Mouse (Mus musculus) testis, adult 2 months (tissue): ENCODE results near the gene Zfp94. TPM values are rescaled to one million over a fixed set of nuclear protein-coding genes. Genes with fewer than 3 reads are reported as not detected.

Source experiments
- H3K27ac ChIP-seq: fragments of 200-500 bp; 2 replicates; pipeline ENCODE4 v1.5.1; 2012; ENCODE audit warnings: low read depth, low read length; ENCODE audit not compliant: control insufficient read depth, insufficient read depth
- H3K27me3 ChIP-seq: fragments of 200-500 bp; 2 replicates; pipeline ENCODE4 v1.6.1; 2012; ENCODE audit warnings: mild to moderate bottlenecking, low read length, moderate library complexity; ENCODE audit not compliant: control insufficient read depth, insufficient read depth
- H3K36me3 ChIP-seq: fragments of 200-500 bp; 2 replicates; pipeline ENCODE4 v1.6.1; 2012; ENCODE audit warnings: mild to moderate bottlenecking, low read length; ENCODE audit not compliant: control insufficient read depth, insufficient read depth
- H3K4me1 ChIP-seq: fragments of 200-500 bp; 2 replicates; pipeline ENCODE4 v1.6.1; 2012; ENCODE audit warnings: low read length; ENCODE audit not compliant: control insufficient read depth, insufficient read depth
- H3K4me3 ChIP-seq: fragments of 200-500 bp; 2 replicates; pipeline ENCODE4 v1.5.1; 2012; ENCODE audit warnings: low read depth, mild to moderate bottlenecking, low read length, moderate library complexity, mixed read lengths; ENCODE audit not compliant: control insufficient read depth
- CTCF ChIP-seq: fragments of 200-500 bp; IDR thresholded peaks from 2 replicates; pipeline ENCODE4 v1.5.1; 2012; ENCODE audit warnings: low read depth, mild to moderate bottlenecking, inconsistent platforms, low read length, moderate library complexity; ENCODE audit not compliant: control insufficient read depth, insufficient read depth, insufficient replicate concordance
- POLR2A ChIP-seq: fragments of 200-500 bp; IDR thresholded peaks from 2 replicates; pipeline ENCODE4 v1.6.1; 2012; ENCODE audit warnings: low read depth, mild to moderate bottlenecking, inconsistent platforms, low read length, moderate library complexity; ENCODE audit not compliant: control insufficient read depth
- polyA plus RNA-seq: library from polyadenylated mRNA; depleted of rRNA; stranded (reverse); fragments of >200 nt; gene quantifications from 2 replicates; pipeline ENCODE4 v1.2.3, GENCODE M21; 2012; rRNA removed

Gene Zfp94
- polyA plus RNA-seq, 1 experiment: 10.8 TPM

- TF ChIP-seq CTCF (no peak), POLR2A (peak; percentile 58; the same call in 1 of the 2 replicates)
- no peak within 1 kb of the TSS for H3K27ac ChIP-seq
- H3K4me1 ChIP-seq: peaks cover 4% of the 10 kb centered on the region; the same call in 1 of the 2 replicates
These were observed 61.6 kb downstream of the Zfp94 start, which contains the start of gene Zfp108 for GRCm38 (mm10) chr7:24254633-24255474. Gene Zfp108, plus strand, starts transcription at chr7:24254794.

DNA sequence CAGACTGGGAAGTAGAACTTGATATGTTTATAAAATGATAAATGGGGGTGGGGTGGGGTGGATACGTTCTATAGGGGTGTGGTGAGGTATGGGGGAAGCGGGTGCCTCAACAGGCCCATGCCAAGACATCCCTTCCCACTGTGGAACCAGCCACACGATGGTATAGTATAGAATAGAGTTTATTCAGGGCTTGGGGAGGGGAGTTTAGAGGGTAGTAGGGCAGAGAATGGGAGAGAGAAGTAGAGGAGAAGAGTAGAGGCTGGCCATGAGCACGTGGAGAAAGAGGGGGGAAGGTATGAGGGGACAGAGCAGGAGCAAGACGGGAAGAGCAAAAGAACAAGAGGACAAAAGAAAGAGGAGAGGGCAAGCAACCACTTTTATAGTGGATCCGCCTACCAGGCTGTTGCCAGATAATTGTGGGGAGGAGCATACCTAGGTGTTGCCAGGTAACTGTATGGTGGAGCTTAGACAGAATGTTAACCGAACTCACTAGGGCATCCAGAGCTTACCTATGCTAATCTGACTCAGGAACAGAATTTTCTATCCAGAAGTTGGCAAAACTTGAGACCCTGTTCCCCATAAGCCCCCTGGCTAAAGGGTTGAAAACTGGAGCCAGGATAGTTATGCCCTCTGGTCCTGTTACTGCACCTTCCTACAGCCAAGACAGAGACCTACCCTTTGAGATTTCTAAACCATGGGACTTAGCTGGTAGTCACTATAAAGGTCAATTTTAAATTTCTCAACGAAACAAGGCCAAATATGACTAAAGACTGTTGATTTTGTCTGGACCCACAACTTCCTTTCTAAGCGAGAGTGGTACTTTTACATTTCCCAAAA, 62.5 kb downstream of the Zfp94 start:
- Histone ChIP-seq H3K27me3 (no peaks in the 10 kb centered on the region), H3K27ac (no peak overlapping the region), H3K36me3 (no peaks in the 10 kb centered on the region), H3K4me3 (no peak overlapping the region), H3K4me1 (peaks cover 4% of the 10 kb centered on the region; the same call in 1 of the 2 replicates)
- TF ChIP-seq CTCF (no peak), POLR2A (no peak)

More at GRCm38 (mm10) chr7:24254633-24255474, 61.6 kb downstream of the Zfp94 start, which contains the start of gene Zfp108:
- Histone ChIP-seq H3K4me3 (peak within 1 kb of the TSS; percentile 80), H3K27me3 (no peaks in the 10 kb centered on the region), H3K36me3 (no peaks in the 10 kb centered on the region)

Other genes with a start within 250 kb of the Zfp94 start
- gene Zfp180, start 234.7 kb downstream of the Zfp94 start, polyA plus RNA-seq: 7.3 TPM in 2 replicates
- gene Zfp112, start 204.4 kb downstream of the Zfp94 start, polyA plus RNA-seq: 0.46 and 0.67 TPM in 2 replicates
- 1.4 and 1.5 TPM in 2 replicates for gene Zfp235, start 182.5 kb downstream of the Zfp94 start, polyA plus RNA-seq
- gene Zfp114, start 141.6 kb downstream of the Zfp94 start, polyA plus RNA-seq: 0.11 and 0.16 TPM in 2 replicates
- gene Zfp111, start 105.2 kb downstream of the Zfp94 start, polyA plus RNA-seq: 0.57 and 0.67 TPM in 2 replicates
- 0.70 and 0.84 TPM in 2 replicates for gene Zfp109, start 79.1 kb downstream of the Zfp94 start, polyA plus RNA-seq
- 0.26 and 0.31 TPM in 2 replicates for gene Zfp108, start 61.9 kb downstream of the Zfp94 start, polyA plus RNA-seq
- 3.9 and 4.6 TPM in 2 replicates for gene Zfp93, start 46.2 kb downstream of the Zfp94 start, polyA plus RNA-seq
- 12.1 and 12.4 TPM in 2 replicates for gene Zfp61, start 15.4 kb downstream of the Zfp94 start, polyA plus RNA-seq
- 277 and 339 TPM in 2 replicates for gene Tescl, start 17.3 kb upstream of the Zfp94 start, polyA plus RNA-seq
- 1.7 and 2.3 TPM in 2 replicates for gene Lypd5, start 32.5 kb upstream of the Zfp94 start, polyA plus RNA-seq
- 2.5 and 3.8 TPM in 2 replicates for gene Kcnn4, start 53.6 kb upstream of the Zfp94 start, polyA plus RNA-seq
- gene Smg9, start 83.0 kb upstream of the Zfp94 start, polyA plus RNA-seq: 151 and 171 TPM in 2 replicates
- gene Irgc1, start 135.6 kb upstream of the Zfp94 start, polyA plus RNA-seq: 1,510 and 1,812 TPM in 2 replicates
- 0.38 TPM in 1 of 2 replicates, not detected in the other for gene Plaur, start 145.8 kb upstream of the Zfp94 start, polyA plus RNA-seq
- 1.8 and 2.5 TPM in 2 replicates for gene Cadm4, start 165.4 kb upstream of the Zfp94 start, polyA plus RNA-seq
- gene Zfp428, start 190.3 kb upstream of the Zfp94 start, polyA plus RNA-seq: 16.8 and 20.3 TPM in 2 replicates
- gene AC161166.1, start 195.8 kb upstream of the Zfp94 start, polyA plus RNA-seq: 144 and 154 TPM in 2 replicates
- 2.2 and 2.4 TPM in 2 replicates for gene Irgq, start 214.0 kb upstream of the Zfp94 start, polyA plus RNA-seq
- 18.3 and 20.2 TPM in 2 replicates for gene Pinlyp, start 229.5 kb upstream of the Zfp94 start, polyA plus RNA-seq
- gene Xrcc1, start 229.6 kb upstream of the Zfp94 start, polyA plus RNA-seq: 69.4 and 79.8 TPM in 2 replicates